30 mouse cellular contexts compared by ENCODE assay signal in the genomic region with DNA sequence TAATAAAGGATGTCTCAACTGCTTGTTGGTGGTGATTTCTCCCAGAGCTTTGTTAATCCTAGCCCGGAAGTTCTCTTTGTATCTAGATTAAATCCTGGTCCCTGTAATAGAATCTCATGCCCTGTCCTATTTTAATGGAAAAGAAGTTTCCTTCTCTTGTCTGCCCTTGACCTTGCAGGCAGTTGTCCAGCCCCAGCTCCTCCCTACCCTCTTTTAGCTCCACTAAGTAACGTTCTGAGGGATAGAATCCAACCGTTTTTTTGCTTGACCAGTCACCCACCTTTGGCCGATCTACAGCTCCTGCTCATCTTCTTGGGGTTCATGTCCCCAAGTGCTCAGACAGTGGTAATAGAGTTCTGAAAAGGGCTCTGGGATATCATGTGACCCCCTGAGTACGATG. TPM values are rescaled to one million over a fixed set of nuclear protein-coding genes. Genes with fewer than 3 reads are reported as not detected.
DNase-seq lines count a peak whose midpoint lies in the region; ATAC-seq and TF ChIP-seq lines count a peak whose summit lies in the region.
"Had no signal": no experiment of that assay in that cellular context is flagged by ENCODE, and none has a peak within 500 bp of the region (broad histone marks: within the 10 kb centered on the region; RNA-seq: fewer than 3 reads in every experiment).

No protein-coding gene starts in this region.

- H3K27ac ChIP-seq in heart, embryonic 13.5 days (replicated peaks), result 0 out of 2 replicates have a peak overlapping the region, but pooled peaks have one; percentile 15
- H3K27ac ChIP-seq in kidney, adult 2 months (ENCODE audit: insufficient read depth, low read depth, low read length), result no peak overlapping the region
- no peak overlapping the region for H3K27ac ChIP-seq in neural tube, embryonic 15.5 days (replicated peaks)
- H3K27ac ChIP-seq: embryonic facial prominence, embryonic 10.5 days; embryonic facial prominence, embryonic 15.5 days; forebrain, embryonic 12.5 days; liver, embryonic 12.5 days; macrophage; midbrain, embryonic 13.5 days; neural tube, embryonic 13.5 days had no signal

- peak overlapping the region; percentile 35 for H3K4me2 ChIP-seq in heart, embryonic 13.5 days
- no peak overlapping the region for H3K4me2 ChIP-seq in neural tube, embryonic 15.5 days
- H3K4me2 ChIP-seq: embryonic facial prominence, embryonic 15.5 days; forebrain, embryonic 12.5 days; liver, embryonic 12.5 days; midbrain, embryonic 13.5 days; neural tube, embryonic 13.5 days had no signal

- ATAC-seq in heart, embryonic 13.5 days (ENCODE audit: extremely low read depth, insufficient number of reproducible peaks, low FRiP score, low TSS enrichment), result no peak
- no peak for ATAC-seq in neural tube, embryonic 15.5 days (ENCODE audit: low FRiP score)
- ATAC-seq: CD4-positive, CD25-positive, alpha-beta regulatory T cell, adult 4 months; forebrain, postnatal 0 days; hindbrain, embryonic 16.5 days; liver, embryonic 12.5 days; liver, postnatal 0 days; lung, postnatal 0 days; midbrain, embryonic 13.5 days; Patski had no signal

- 66% methylated on average over 5 of the region's 5 CpGs for WGBS in heart, embryonic 13.5 days
- 53% methylated on average over 5 of the region's 5 CpGs for WGBS in kidney, adult 2 months
- 91% methylated on average over 5 of the region's 5 CpGs for WGBS in neural tube, embryonic 15.5 days

- peaks cover 8% of the 10 kb centered on the region for H3K9me3 ChIP-seq in heart, embryonic 13.5 days
- no peaks in the 10 kb centered on the region for H3K9me3 ChIP-seq in neural tube, embryonic 15.5 days (replicated peaks)
- H3K9me3 ChIP-seq: liver, embryonic 12.5 days had no signal

- H3K4me1 ChIP-seq in heart, embryonic 13.5 days, result peaks cover 16% of the 10 kb centered on the region
- H3K4me1 ChIP-seq in kidney, adult 2 months (ENCODE audit: control insufficient read depth, insufficient read depth, low read length), result peaks cover 16% of the 10 kb centered on the region
- peaks cover 6% of the 10 kb centered on the region for H3K4me1 ChIP-seq in neural tube, embryonic 15.5 days
- H3K4me1 ChIP-seq: embryonic facial prominence, embryonic 15.5 days; liver, embryonic 12.5 days had no signal

- TF ChIP-seq CTCF in kidney, adult 2 months (conservative IDR thresholded peaks at IDR 0.05; ENCODE audit: insufficient read depth, insufficient read length, low read depth, low read length), result no peak

- no peak overlapping the region for H3K4me3 ChIP-seq in heart, embryonic 13.5 days
- no peak overlapping the region for H3K4me3 ChIP-seq in kidney, adult 2 months (ENCODE audit: insufficient read depth, low read depth, low read length)
- H3K4me3 ChIP-seq in neural tube, embryonic 15.5 days (replicated peaks), result no peak overlapping the region
- H3K4me3 ChIP-seq: embryonic facial prominence, embryonic 10.5 days; embryonic facial prominence, embryonic 15.5 days; forebrain, embryonic 12.5 days; liver, embryonic 12.5 days; midbrain, embryonic 13.5 days; neural tube, embryonic 13.5 days had no signal

- H3K9ac ChIP-seq in heart, embryonic 13.5 days, result no peak overlapping the region
- H3K9ac ChIP-seq in neural tube, embryonic 15.5 days (replicated peaks), result no peak overlapping the region
- H3K9ac ChIP-seq: embryonic facial prominence, embryonic 15.5 days; forebrain, embryonic 12.5 days; forebrain, postnatal 0 days; liver, embryonic 12.5 days; liver, postnatal 0 days; midbrain, embryonic 13.5 days; neural tube, embryonic 13.5 days had no signal

- DNase-seq in heart, postnatal 4 days, result no peak
- peak; percentile 29 for DNase-seq in kidney, adult 2 months
- no peak for DNase-seq in kidney, adult 11 months
- DNase-seq in ZHBTc4 (ENCODE audit: low read depth, low spot score), result peak; percentile 73
- no peak for DNase-seq in right cerebral cortex, postnatal 25 days
- DNase-seq: adrenal gland, adult 2 months; cerebellum, adult 8-10 months; cerebellum, postnatal 25 days; forebrain, postnatal 0 days; gastrocnemius, postnatal 36 days; kidney, adult 9 months; kidney, postnatal 10 days; layer of hippocampus, postnatal 36 days; left cerebral cortex, postnatal 4 days; liver, postnatal 0 days; thymus, adult 18-20 months; thymus, postnatal 25 days had no signal

- peaks cover 16% of the 10 kb centered on the region for H3K36me3 ChIP-seq in heart, embryonic 13.5 days
- H3K36me3 ChIP-seq in kidney, adult 2 months (ENCODE audit: control insufficient read depth, insufficient read depth, low read length), result no peaks in the 10 kb centered on the region
- H3K36me3 ChIP-seq in neural tube, embryonic 15.5 days, result no peaks in the 10 kb centered on the region

- peaks cover under 1% of the 10 kb centered on the region; the same call in 1 of the 2 replicates for H3K27me3 ChIP-seq in heart, embryonic 13.5 days (replicated peaks)
- H3K27me3 ChIP-seq in kidney, adult 2 months (replicated peaks; ENCODE audit: control insufficient read depth, insufficient read depth, low read length), result no peaks in the 10 kb centered on the region
- no peaks in the 10 kb centered on the region for H3K27me3 ChIP-seq in neural tube, embryonic 15.5 days (replicated peaks)
- H3K27me3 ChIP-seq: embryonic facial prominence, embryonic 15.5 days; forebrain, embryonic 12.5 days; liver, embryonic 12.5 days; midbrain, embryonic 13.5 days; neural tube, embryonic 13.5 days; Patski had no signal

- no peak for TF ChIP-seq POLR2A in kidney, adult 2 months (IDR thresholded peaks at IDR 0.05; ENCODE audit: low read depth, low read length)

RNA-seq across cellular contexts. Expression of gene Sh3rf1, which starts 19.8 kb away (rescaled TPM):
- 4.8 and 5.3 TPM in 2 replicates for polyA plus RNA-seq in heart, embryonic 13.5 days (2015; fragmentation: Nextera tagmentation; extraction: Ambion mirVana)
- total RNA-seq in heart, postnatal 4 days (2021), result 10 to 100 TPM; 10.1 to 11.3 TPM
- polyA plus RNA-seq in kidney, adult 2 months (2012; rRNA removed), result 14.4 and 15.3 TPM in 2 replicates
- 19.0 and 20.8 TPM in 2 replicates for polyA plus RNA-seq in neural tube, embryonic 15.5 days (2015; fragmentation: Nextera tagmentation; extraction: Ambion mirVana)

Comparison
In these comparisons a context has a peak if more than half of its experiments do, and no peak if none do; other contexts are left out.
1. DNase-seq: peak in kidney, adult 2 months (single experiment) and ZHBTc4 (single experiment); none in heart, postnatal 4 days (single experiment), kidney, adult 11 months (single experiment) and right cerebral cortex, postnatal 25 days (single experiment).